Mouse (Mus musculus): ENCODE measurements at regions not wholly inside any gene's neighbourhood (a gene's known extent, or its start where the extent isn't known, plus 50 kb on each side); places are given as distances from the start of the nearest gene placed in this dataset.

DNA sequence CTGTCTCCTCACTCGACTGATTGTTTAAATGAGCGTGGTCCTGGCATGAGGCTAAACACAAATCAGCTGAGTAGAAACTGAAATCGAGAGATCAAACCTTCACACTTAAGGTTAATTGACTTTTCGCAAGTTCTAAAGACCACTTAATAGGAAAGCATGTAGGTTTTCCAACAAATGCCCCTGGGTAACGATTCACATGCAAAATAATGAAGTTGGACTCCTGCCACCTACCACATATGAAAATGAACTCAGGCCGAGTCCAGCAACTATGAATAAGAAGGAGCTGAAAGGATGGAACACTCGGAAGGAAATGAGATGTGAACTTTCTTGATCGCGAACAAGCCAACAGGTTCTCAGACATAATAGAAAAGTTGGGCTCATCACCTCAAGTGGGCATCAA lies 812.0 kb downstream of the Tmem132b start:
- no peak overlapping the region for H3K4me3 ChIP-seq (replicated peaks in 1 of 3; ENCODE audit: low read depth in 2 of 3, low read length in 2 of 3, poor library complexity in 1 of 3)
- H3K27me3 ChIP-seq (replicated peaks), result no peaks in the 10 kb centered on the region
- dilution Hi-C loops (cut with MboI; ENCODE audit: extremely low pct_ligation_motif_present, extremely low pct_unique_long_range_greater_than_20kb, low sequenced_read_pairs) (no loop called here), in situ Hi-C loops (cut with MboI; ENCODE audit: low pct_ligation_motif_present, low pct_unique_long_range_greater_than_20kb, low sequenced_read_pairs) (no loop called here)
- H3K79me2 ChIP-seq (replicated peaks; ENCODE audit: control insufficient read depth, extremely low read depth, insufficient read depth, poor library complexity, severe bottlenecking), result no peaks in the 10 kb centered on the region
- no peaks in the 10 kb centered on the region for H3K4me1 ChIP-seq (ENCODE audit: control insufficient read depth in 1 of 2, insufficient read depth in 2 of 2)
- no peak overlapping the region for H3K9ac ChIP-seq (ENCODE audit: insufficient read depth, low read depth)
- peaks cover 63% of the 10 kb centered on the region for H3K9me3 ChIP-seq (replicated peaks; ENCODE audit: low read length)
- no peak overlapping the region for H3K27ac ChIP-seq (ENCODE audit: insufficient read depth, low read depth)
- DNase-seq (ENCODE audit: extremely low read depth), result no peak
- TF ChIP-seq EP300 (IDR thresholded peaks at IDR 0.05; ENCODE audit: low read length) (no peak), TBP (conservative IDR thresholded peaks at IDR 0.05; ENCODE audit: low read depth, low read length) (no peak), UBTF (IDR thresholded peaks at IDR 0.05; ENCODE audit: low read depth, low read length) (no peak), POLR2AphosphoS2 (IDR thresholded peaks at IDR 0.05; ENCODE audit: low read depth, low read length) (no peak), KAT2A (IDR thresholded peaks at IDR 0.05; ENCODE audit: insufficient replicate concordance, low read length) (no peak)
- no peak overlapping the region for H3K4me2 ChIP-seq (ENCODE audit: insufficient read depth, low read depth, poor library complexity, severe bottlenecking)
- no peaks in the 10 kb centered on the region for H3K36me3 ChIP-seq (replicated peaks in 1 of 2; ENCODE audit: control insufficient read depth in 1 of 2, insufficient read depth in 1 of 2, low read length in 1 of 2)

DNA sequence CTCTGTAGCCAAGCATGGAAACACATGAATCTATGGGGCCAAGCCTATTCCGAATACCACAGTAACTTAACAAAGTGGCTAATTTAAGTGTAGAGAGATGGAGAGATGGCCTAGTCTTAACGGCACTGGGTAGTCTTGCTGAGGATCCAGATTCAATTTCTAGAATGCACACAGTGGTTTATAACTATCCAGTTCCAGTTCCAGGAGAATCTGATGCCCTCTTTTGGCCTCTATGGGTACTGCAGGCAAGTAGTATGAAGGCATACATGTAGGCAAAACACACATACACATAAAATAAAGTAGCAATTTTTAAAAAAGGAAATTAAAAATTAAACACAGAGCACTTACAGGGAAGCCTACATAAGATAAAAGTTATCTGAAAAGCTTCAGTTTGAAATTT lies 819.4 kb downstream of the Tmem132b start:
- dilution Hi-C loops (cut with MboI; ENCODE audit: extremely low pct_ligation_motif_present, extremely low pct_unique_long_range_greater_than_20kb, low sequenced_read_pairs), result no loop called here
- H3K4me2 ChIP-seq (ENCODE audit: insufficient read depth, low read depth, poor library complexity, severe bottlenecking), result no peak overlapping the region
- no peaks in the 10 kb centered on the region for H3K36me3 ChIP-seq (replicated peaks in 1 of 2; ENCODE audit: control insufficient read depth in 1 of 2, insufficient read depth in 1 of 2, low read length in 1 of 2)
- no peaks in the 10 kb centered on the region for H3K79me2 ChIP-seq (replicated peaks; ENCODE audit: control insufficient read depth, extremely low read depth, insufficient read depth, poor library complexity, severe bottlenecking)
- no peaks in the 10 kb centered on the region for H3K27me3 ChIP-seq (replicated peaks)
- no peak overlapping the region for H3K27ac ChIP-seq (ENCODE audit: insufficient read depth, low read depth)
- in situ Hi-C loops (cut with MboI; ENCODE audit: low pct_ligation_motif_present, low pct_unique_long_range_greater_than_20kb, low sequenced_read_pairs), result no loop called here
- no peak overlapping the region for H3K4me3 ChIP-seq (replicated peaks in 1 of 3; ENCODE audit: low read depth in 2 of 3, low read length in 2 of 3, poor library complexity in 1 of 3)
- no peaks in the 10 kb centered on the region for H3K4me1 ChIP-seq (ENCODE audit: control insufficient read depth in 1 of 2, insufficient read depth in 2 of 2)
- no peak overlapping the region for H3K9ac ChIP-seq (ENCODE audit: insufficient read depth, low read depth)
- DNase-seq (ENCODE audit: extremely low read depth), result no peak
- TF ChIP-seq JUN (IDR thresholded peaks at IDR 0.05; ENCODE audit: insufficient read depth, low read depth, low read length) (no peak), ZMIZ1 (IDR thresholded peaks at IDR 0.05; ENCODE audit: low read depth, low read length) (no peak), NRF1 (IDR thresholded peaks at IDR 0.05; ENCODE audit: low read depth, low read length) (no peak), SMC3 (IDR thresholded peaks at IDR 0.05; ENCODE audit: low read depth, low read length) (no peak), JUND (conservative IDR thresholded peaks at IDR 0.05; ENCODE audit: low read depth, low read length) (no peak), HCFC1 (IDR thresholded peaks at IDR 0.05; ENCODE audit: low read depth, low read length) (no peak)
- peaks cover 71% of the 10 kb centered on the region for H3K9me3 ChIP-seq (replicated peaks; ENCODE audit: low read length)

DNA sequence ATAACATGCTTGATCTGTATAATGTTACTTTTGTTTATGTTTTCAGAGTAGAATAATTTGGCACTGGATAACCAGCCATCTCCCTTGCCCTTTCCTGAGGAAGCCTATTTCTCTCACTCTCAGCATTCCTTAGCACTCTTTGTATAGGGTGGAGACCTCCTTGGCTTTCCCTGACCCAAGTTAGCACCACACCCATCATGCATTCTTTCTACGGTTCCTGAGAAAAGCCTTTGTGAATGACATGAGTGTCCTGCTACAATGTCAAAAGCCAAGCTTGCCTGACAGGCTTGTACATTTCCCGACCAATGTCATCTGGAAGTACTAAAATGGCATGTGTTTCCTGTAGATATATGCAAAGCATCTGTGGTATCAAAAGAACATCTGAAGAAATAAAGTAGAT lies 837.9 kb downstream of the Tmem132b start:
- Histone ChIP-seq H3K4me2 (ENCODE audit: insufficient read depth, low read depth, poor library complexity, severe bottlenecking) (no peak overlapping the region), H3K27me3 (replicated peaks) (no peaks in the 10 kb centered on the region), H3K4me3 (replicated peaks in 1 of 3; ENCODE audit: low read depth in 2 of 3, low read length in 2 of 3, poor library complexity in 1 of 3) (no peak overlapping the region), H3K27ac (ENCODE audit: insufficient read depth, low read depth) (no peak overlapping the region), H3K36me3 (replicated peaks in 1 of 2; ENCODE audit: control insufficient read depth in 1 of 2, insufficient read depth in 1 of 2, low read length in 1 of 2) (no peaks in the 10 kb centered on the region), H3K4me1 (ENCODE audit: control insufficient read depth in 1 of 2, insufficient read depth in 2 of 2) (no peaks in the 10 kb centered on the region), H3K9me3 (replicated peaks; ENCODE audit: low read length) (peaks cover 41% of the 10 kb centered on the region), H3K9ac (ENCODE audit: insufficient read depth, low read depth) (no peak overlapping the region), H3K79me2 (replicated peaks; ENCODE audit: control insufficient read depth, extremely low read depth, insufficient read depth, poor library complexity, severe bottlenecking) (no peaks in the 10 kb centered on the region)
- in situ Hi-C loops (cut with MboI; ENCODE audit: low pct_ligation_motif_present, low pct_unique_long_range_greater_than_20kb, low sequenced_read_pairs) (no loop called here), dilution Hi-C loops (cut with MboI; ENCODE audit: extremely low pct_ligation_motif_present, extremely low pct_unique_long_range_greater_than_20kb, low sequenced_read_pairs) (no loop called here)
- DNase-seq (ENCODE audit: extremely low read depth), result no peak
- no peak for TF ChIP-seq SMC3 (IDR thresholded peaks at IDR 0.05; ENCODE audit: low read depth, low read length)
- TF ChIP-seq GABPA (IDR thresholded peaks at IDR 0.05; ENCODE audit: insufficient replicate concordance, low read depth, low read length), result no peak
- TF ChIP-seq TCF12 (IDR thresholded peaks at IDR 0.05; ENCODE audit: low read depth, low read length), result no peak
- TF ChIP-seq HCFC1 (IDR thresholded peaks at IDR 0.05; ENCODE audit: low read depth, low read length), result no peak
- no peak for TF ChIP-seq CTCF (conservative IDR thresholded peaks at IDR 0.05 in 1 of 2, IDR thresholded peaks at IDR 0.05 in 1 of 2; ENCODE audit: low read depth in 2 of 2, low read length in 2 of 2)
- no peak for TF ChIP-seq JUN (IDR thresholded peaks at IDR 0.05; ENCODE audit: insufficient read depth, low read depth, low read length)
- no peak for TF ChIP-seq RCOR1 (conservative IDR thresholded peaks at IDR 0.05; ENCODE audit: low read depth, low read length)
- TF ChIP-seq E2F4 (IDR thresholded peaks at IDR 0.05; ENCODE audit: insufficient replicate concordance, low read depth, low read length), result no peak
- TF ChIP-seq JUND (conservative IDR thresholded peaks at IDR 0.05; ENCODE audit: low read depth, low read length), result no peak
- no peak for TF ChIP-seq POLR2AphosphoS2 (IDR thresholded peaks at IDR 0.05; ENCODE audit: low read depth, low read length)

Measured in CH12.LX (cell line).